Mouse (Mus musculus) embryonic facial prominence, embryonic 10.5 days (tissue): ENCODE data around the gene Cxadr. TPM values are rescaled to one million over a fixed set of nuclear protein-coding genes. Genes with fewer than 3 reads are reported as not detected.

Experiments
- DNase-seq: peaks from one replicate; pipeline ENCODE4 v3.0.0-alpha.2; 2017; ENCODE audit warnings: low spot score
- H3K27ac ChIP-seq: fragments of 300-500 bp; sonication (generic); replicated peaks from 2 replicates; pipeline ENCODE4 v1.5.1; 2016; ENCODE audit warnings: mild to moderate bottlenecking
- H3K27me3 ChIP-seq: fragments of 300-500 bp; sonication (generic); replicated peaks from 2 replicates; pipeline ENCODE4 v1.6.1; 2016; ENCODE audit warnings: low read depth, mild to moderate bottlenecking; ENCODE audit not compliant: poor library complexity, severe bottlenecking
- H3K36me3 ChIP-seq: fragments of 300-500 bp; sonication (generic); replicated peaks from 2 replicates; pipeline ENCODE4 v1.6.1; 2016; ENCODE audit warnings: mild to moderate bottlenecking, moderate library complexity
- H3K4me1 ChIP-seq: fragments of 300-500 bp; sonication (generic); 2 replicates; pipeline ENCODE4 v1.6.1; 2016
- H3K4me3 ChIP-seq: fragments of 300-500 bp; sonication (generic); 2 replicates; pipeline ENCODE4 v1.5.1; 2016; ENCODE audit warnings: mild to moderate bottlenecking, moderate library complexity
- H3K9me3 ChIP-seq: fragments of 300-500 bp; sonication (generic); 2 replicates; pipeline ENCODE4 v1.6.1; 2016; ENCODE audit warnings: mild to moderate bottlenecking
- WGBS: fragments of 180-500 bp; shearing (Covaris S2); methylation state at CpG from one replicate; pipeline ENCODE4 v1.1.7; 2016; 5-methylcytosine and 5-hydroxymethylcytosine counted together
- polyA plus RNA-seq: library from polyadenylated mRNA; unstranded; fragments of >200 nt; fragmentation: Nextera tagmentation; extraction: Ambion mirVana; gene quantifications from 2 replicates; pipeline ENCODE4 v1.2.1, GENCODE M21; 2016

Gene Cxadr
- polyA plus RNA-seq, 1 experiment from 2014 or later, result 30.4 TPM

DNA sequence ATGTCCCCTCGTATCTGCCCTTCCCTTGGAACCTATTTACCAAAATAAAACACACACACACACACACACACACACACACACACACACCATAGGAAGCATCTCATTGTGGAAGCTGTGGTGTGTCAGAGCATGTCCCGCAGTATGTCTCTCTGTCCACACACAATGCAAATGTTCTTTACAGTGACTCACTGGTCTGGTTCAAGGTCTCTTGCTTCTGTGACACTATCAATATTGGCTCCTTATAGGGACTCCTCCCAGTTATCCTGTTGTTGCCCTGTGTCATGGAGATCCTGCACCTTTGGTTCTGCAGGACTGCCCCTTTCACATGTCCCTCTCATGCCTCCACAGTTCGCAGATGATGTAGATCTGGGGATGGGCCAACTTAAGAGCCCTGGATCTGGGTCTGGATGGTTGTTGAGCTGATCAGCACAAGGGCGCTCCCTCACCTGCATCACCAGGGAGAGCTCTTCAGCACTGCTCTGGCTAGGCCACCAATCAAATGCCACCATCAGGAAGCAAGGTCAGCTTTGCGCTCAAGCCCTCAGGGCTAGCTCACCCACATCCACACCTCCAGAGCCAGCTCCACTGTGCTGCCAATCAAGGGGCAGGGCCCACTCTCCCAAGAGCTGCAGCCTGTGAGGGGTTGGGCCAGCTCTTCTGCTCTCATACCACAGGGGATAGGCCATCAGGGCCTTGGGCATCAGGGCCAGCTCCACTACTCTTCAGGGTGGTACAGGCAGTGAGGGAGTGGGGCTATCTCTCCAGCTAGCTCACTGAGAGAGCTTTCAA is 21.0 kb upstream of the Cxadr start:
- H3K27me3 ChIP-seq, result no peaks in the 10 kb centered on the region
- no peak for DNase-seq
- H3K9me3 ChIP-seq, result no peaks in the 10 kb centered on the region
- 74% methylated on average over 5 of the region's 5 CpGs for WGBS
- H3K4me3 ChIP-seq, result no peak overlapping the region
- no peaks in the 10 kb centered on the region for H3K36me3 ChIP-seq
- H3K27ac ChIP-seq, result no peak overlapping the region
- 0 out of 2 replicates have a peak, but pooled peaks cover 5% of the 10 kb centered on the region for H3K4me1 ChIP-seq

DNA sequence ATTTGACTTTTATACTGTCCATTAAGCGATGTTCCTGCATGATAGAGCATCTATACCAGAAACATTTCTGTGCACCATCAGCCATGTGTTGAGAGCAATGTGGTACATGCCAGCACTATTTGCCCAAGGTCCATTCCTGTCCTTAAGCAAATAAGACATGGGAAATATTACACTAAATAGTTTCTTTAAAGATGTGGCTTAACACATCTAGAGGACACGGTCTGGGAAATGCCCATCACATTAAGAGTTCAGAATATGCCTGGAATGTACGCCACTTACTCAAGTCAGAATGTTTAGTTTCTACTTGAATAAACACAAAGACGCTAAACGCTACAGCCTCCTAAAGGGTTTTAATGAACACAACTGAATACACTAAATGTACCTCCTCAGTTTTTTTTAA is 18.1 kb upstream of the Cxadr start:
- 76% methylated on average over 5 of the region's 5 CpGs for WGBS

DNA sequence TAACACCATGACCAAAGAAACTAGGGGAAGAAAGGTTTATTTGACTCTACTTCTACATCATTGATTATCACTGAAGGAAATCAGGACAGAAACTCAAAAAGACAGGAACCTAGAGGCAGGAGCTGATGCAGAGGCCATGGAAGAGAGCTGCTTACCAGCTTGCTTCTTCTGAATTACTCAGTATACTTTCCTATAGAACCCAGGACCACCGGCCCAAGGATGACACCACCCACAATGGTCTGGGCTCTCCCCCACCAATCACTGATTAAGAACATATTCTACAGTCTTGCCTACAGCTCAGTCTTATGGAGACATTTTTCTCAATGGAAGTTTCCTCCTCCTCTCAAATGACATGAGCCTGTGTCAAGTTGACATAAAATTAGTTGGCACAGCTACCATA is 7.2 kb upstream of the Cxadr start:
- no peak overlapping the region for H3K4me3 ChIP-seq
- 0 out of 2 replicates have a peak, but pooled peaks cover 4% of the 10 kb centered on the region for H3K27me3 ChIP-seq
- no peaks in the 10 kb centered on the region for H3K9me3 ChIP-seq
- no peaks in the 10 kb centered on the region for H3K36me3 ChIP-seq
- peaks cover 9% of the 10 kb centered on the region; the same call in 1 of the 2 replicates for H3K4me1 ChIP-seq
- no peak overlapping the region for H3K27ac ChIP-seq
- WGBS, result 95% methylated on average over 1 of the region's 1 CpGs
- DNase-seq, result no peak

More for the DNA sequence above, 18.1 kb upstream of the Cxadr start:
- Histone ChIP-seq H3K4me1 (0 out of 2 replicates have a peak, but pooled peaks cover 5% of the 10 kb centered on the region), H3K4me3 (no peak overlapping the region), H3K9me3 (no peaks in the 10 kb centered on the region), H3K36me3 (no peaks in the 10 kb centered on the region), H3K27me3 (no peaks in the 10 kb centered on the region), H3K27ac (no peak overlapping the region)
- no peak for DNase-seq

DNA sequence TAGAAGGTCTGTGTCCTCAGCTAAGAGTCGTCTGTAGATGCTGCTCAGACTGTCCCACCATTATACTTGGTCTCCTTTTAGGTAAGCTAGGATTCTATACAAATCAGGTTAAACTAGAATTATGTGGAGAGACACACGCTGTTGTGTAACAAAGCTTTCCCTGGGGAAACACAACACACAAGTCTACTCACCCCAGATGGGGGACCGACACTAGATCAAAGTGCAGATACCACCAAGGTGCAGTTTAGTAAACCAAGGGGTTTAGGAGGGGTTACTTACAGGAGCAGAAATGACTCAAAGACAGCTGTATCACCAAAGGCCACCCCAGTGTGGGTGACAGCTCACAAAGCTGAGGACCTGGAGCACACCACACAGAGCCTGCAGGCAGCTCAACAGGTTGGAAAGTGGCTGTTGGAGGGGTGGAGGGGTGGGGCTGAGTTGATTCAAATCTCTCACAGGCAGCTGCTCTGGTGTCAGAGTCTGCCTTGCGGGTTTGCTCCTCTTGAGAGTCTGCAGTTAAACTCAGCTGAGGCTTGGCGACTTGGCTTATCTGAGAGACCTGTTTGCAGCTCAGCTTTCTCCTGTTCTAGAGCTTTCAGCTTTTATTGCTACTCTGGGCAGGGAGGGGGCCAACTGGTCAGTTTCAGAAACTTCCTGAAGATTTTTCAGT is 6.5 kb upstream of the Cxadr start:
- Histone ChIP-seq H3K27ac (no peak overlapping the region), H3K9me3 (no peaks in the 10 kb centered on the region), H3K27me3 (peaks cover 9% of the 10 kb centered on the region; the same call in 1 of the 2 replicates), H3K4me1 (peaks cover 9% of the 10 kb centered on the region; the same call in 1 of the 2 replicates), H3K36me3 (no peaks in the 10 kb centered on the region), H3K4me3 (no peak overlapping the region)
- WGBS, result 47% methylated on average over 5 of the region's 5 CpGs
- DNase-seq, result no peak

DNA sequence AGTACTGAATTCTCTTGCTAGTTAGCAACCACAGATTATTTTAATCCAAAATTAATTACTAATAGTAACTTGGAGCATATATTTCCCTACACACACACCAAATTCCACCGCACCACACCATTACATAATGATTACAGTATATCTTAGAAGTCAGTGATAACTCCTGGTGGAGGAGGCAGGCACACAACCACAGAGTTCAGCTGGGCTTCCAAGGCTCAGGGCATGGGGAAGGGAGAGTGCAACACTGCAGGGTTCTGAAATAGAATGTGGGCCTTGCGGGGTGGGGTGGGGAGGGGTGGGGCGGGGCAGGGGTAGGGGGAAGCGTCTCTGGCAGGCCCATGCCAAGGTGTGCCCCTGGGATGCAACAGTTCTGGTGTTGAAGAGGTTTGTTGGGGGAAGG is 5.7 kb upstream of the Cxadr start:
- no peak overlapping the region for H3K4me3 ChIP-seq
- no peaks in the 10 kb centered on the region for H3K36me3 ChIP-seq
- no peak for DNase-seq
- peaks cover 9% of the 10 kb centered on the region; the same call in 1 of the 2 replicates for H3K4me1 ChIP-seq
- no peak overlapping the region for H3K27ac ChIP-seq
- H3K9me3 ChIP-seq, result no peaks in the 10 kb centered on the region
- 49% methylated on average over 4 of the region's 4 CpGs for WGBS
- H3K27me3 ChIP-seq, result peaks cover 18% of the 10 kb centered on the region

DNA sequence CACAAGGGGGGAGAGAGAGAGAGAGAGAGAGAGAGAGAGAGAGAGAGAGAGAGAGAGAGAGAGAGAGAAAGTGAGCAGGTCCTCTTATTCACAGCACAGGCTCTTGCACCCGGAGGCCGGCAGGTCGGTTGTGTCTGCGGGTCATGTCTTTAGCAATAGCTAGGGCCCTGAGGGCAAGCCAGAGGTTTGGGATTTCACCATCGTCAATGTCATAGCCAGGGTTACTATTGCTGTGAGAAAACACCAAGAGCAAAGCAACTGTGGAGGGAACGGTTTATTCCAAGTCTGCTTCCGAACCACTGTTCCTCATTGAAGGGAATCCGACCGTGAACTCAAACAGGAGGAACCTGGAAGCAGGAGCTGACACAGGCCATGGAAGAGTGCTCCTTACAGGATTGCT is 5.2 kb upstream of the Cxadr start:
- no peak for DNase-seq
- H3K9me3 ChIP-seq, result no peaks in the 10 kb centered on the region
- H3K27ac ChIP-seq, result no peak overlapping the region
- peaks cover 9% of the 10 kb centered on the region; the same call in 1 of the 2 replicates for H3K4me1 ChIP-seq
- no peaks in the 10 kb centered on the region for H3K36me3 ChIP-seq
- peaks cover 19% of the 10 kb centered on the region for H3K27me3 ChIP-seq
- WGBS, result 73% methylated on average over 9 of the region's 9 CpGs
- H3K4me3 ChIP-seq, result no peak overlapping the region

DNA sequence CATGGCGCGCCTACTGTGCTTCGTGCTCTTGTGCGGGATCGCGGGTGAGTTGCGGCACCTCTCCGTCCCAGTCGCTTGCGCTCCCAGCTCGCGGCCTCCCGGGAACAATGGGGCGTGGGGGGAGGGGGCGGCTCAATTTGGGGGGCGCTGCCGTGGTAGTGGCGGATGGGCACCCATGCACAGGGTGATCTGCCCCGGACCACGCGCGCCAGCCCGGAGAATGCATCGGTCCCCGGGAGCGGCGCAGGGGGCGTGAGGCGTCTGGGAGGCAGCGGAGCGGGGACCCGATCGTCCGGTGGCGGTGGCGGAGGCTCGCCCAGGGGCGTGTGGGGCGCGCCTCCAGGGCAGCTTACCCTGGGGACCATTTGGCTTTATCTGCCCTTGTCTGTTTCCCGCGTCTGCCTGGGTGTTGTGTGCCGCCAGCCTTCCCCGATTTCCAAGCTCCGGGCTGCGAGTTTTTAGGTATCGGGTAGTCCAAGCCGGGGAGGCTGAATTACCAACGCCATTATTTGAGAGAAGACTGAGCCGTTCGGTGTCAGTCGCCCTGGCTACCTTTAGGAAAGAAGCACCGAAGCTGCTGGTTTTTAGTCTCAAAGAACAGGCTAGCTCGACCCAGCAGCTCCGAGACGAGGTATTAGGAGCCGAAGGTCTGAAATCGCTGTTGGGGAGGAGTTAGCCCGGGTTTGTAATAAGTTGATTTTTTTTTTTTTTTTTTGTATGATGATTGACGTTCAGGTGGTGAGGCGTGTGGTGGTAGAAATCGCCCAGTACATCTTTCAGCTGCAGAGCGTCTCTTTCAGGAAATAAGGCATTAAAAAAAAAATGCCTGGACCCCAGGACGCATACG is 765 bp downstream of the Cxadr start:
- under 1% methylated on average over 65 of the region's 65 CpGs for WGBS
- peak overlapping the region; percentile 94 for H3K27ac ChIP-seq
- peak overlapping the region; percentile 95 for H3K4me3 ChIP-seq
- no peak for DNase-seq
- peaks cover 25% of the 10 kb centered on the region for H3K36me3 ChIP-seq
- peaks cover 11% of the 10 kb centered on the region for H3K4me1 ChIP-seq
- peaks cover 15% of the 10 kb centered on the region for H3K27me3 ChIP-seq
- H3K9me3 ChIP-seq, result no peaks in the 10 kb centered on the region

DNA sequence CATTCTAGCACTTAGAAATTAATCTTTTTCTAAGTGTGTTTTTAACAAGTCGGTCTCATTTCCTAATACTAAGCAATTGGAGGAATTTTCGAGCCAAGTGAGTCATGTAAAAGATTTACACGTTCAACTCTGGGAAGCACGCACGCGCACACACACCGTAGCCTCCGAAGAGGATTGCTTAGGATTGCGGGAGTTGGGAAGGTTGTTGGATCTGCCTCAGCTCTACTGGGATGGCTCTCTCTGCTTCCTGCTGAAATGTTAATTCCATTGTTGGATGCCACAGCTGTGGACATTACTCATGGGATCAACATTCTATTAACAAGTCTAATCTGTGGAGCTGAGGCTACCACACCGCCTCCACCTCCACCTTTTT is 1.4 kb downstream of the Cxadr start:
- Histone ChIP-seq H3K9me3 (no peaks in the 10 kb centered on the region), H3K36me3 (peaks cover 25% of the 10 kb centered on the region), H3K4me3 (peak overlapping the region; percentile 95), H3K27ac (no peak overlapping the region), H3K27me3 (peaks cover 15% of the 10 kb centered on the region), H3K4me1 (peaks cover 11% of the 10 kb centered on the region)
- peak; percentile 36 for DNase-seq
- WGBS, result 6% methylated on average over 10 of the region's 10 CpGs

DNA sequence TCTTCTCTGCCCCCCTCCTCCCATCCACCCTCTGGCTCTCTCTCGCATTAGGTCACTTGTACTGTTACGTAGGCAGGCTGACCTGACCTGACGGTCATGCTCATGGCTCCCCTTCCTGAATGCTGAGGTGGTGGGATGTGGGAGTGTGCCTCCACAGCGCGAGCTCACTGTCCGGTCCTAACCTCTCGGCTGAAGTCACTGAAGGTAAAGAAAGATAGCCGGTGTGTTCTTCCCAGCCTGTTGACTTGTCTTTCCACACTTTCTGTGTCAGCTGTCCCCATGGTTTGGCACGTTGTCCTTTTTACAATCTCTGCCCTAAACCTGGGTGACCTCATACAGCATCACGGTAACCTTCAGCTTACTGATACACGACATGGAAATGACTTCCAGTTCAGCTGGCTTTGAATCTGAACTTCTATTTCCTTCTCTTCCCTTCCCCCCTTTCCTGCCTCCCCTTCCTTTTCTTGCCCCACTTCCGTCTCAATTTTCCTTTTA is 4.4 kb downstream of the Cxadr start:
- no peak for DNase-seq
- 88% methylated on average over 12 of the region's 12 CpGs for WGBS
- peaks cover 15% of the 10 kb centered on the region for H3K4me1 ChIP-seq
- H3K27me3 ChIP-seq, result peaks cover under 1% of the 10 kb centered on the region; the same call in 1 of the 2 replicates
- H3K36me3 ChIP-seq, result peaks cover 43% of the 10 kb centered on the region
- no peak overlapping the region for H3K27ac ChIP-seq
- no peaks in the 10 kb centered on the region for H3K9me3 ChIP-seq
- no peak overlapping the region for H3K4me3 ChIP-seq

DNA sequence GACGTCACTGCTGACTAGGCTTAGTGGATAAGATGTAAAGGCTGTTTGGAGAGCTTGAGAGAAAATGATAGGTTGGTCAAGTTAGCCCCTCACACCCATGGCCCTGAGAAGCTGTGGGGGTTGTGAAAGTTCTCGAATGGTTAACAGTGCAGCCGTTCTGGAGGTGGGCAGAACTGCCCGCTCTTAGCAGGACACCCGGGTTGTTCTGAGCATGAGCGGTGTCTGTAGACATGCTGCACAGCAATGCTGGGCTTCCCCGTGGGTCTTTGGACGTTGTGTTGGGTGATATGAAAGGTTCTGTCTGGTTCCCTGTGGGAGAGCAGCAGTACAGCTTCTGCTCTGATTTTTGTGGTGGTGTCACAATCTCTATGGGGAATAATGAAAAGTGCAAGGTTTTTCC is 5.3 kb downstream of the Cxadr start:
- peaks cover 48% of the 10 kb centered on the region for H3K36me3 ChIP-seq
- no peak overlapping the region for H3K27ac ChIP-seq
- DNase-seq, result no peak

DNA sequence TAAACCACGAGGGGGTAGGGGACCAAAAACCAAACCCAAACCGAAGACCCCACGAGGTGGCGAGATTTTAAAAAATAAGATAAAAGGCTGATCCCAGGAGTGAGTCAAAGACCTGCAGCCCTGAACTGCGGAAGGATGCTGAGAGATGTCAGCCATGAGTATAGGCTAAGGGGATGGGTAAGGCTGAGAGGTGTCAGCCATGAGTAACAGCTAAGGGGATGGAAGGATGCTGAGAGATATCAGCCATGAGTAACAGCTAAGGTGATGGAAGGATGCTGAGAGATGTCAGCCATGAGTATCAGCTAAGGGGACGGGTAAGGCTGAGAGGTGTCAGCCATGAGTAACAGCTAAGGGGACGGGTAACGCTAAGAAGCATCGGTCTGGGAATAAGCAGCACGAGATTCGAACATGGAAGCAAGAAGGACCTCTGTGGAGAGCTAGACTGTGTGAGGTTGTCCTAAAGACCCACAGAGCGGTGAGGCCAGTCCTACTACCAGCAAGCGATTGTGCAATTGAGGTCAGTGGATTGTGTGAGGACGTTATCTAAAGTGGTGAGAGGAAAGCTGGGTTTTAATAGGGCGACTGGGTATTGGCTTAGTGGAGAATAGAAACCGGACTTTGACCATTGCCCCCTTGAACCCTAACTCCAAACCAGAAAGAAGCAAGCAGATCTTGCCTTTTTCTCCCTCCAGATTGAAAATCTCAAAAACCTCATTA is 6.3 kb downstream of the Cxadr start:
- H3K4me1 ChIP-seq, result peaks cover 18% of the 10 kb centered on the region
- H3K36me3 ChIP-seq, result peaks cover 48% of the 10 kb centered on the region
- no peak for DNase-seq

More for the DNA sequence above, 5.3 kb downstream of the Cxadr start:
- Histone ChIP-seq H3K27me3 (no peaks in the 10 kb centered on the region; the same call in 1 of the 2 replicates), H3K9me3 (no peaks in the 10 kb centered on the region), H3K4me1 (peaks cover 15% of the 10 kb centered on the region), H3K4me3 (no peak overlapping the region)
- WGBS, result 91% methylated on average over 8 of the region's 8 CpGs

More for the DNA sequence above, 6.3 kb downstream of the Cxadr start:
- no peak overlapping the region for H3K4me3 ChIP-seq
- 95% methylated on average over 16 of the region's 16 CpGs for WGBS
- no peak overlapping the region for H3K27ac ChIP-seq
- H3K27me3 ChIP-seq, result no peaks in the 10 kb centered on the region; the same call in 1 of the 2 replicates
- H3K9me3 ChIP-seq, result no peaks in the 10 kb centered on the region
